ENCODE assay signal across 13 mouse cellular contexts in genomic region chr6:119001442-119001841, GRCm38 (mm10).
DNase-seq lines count a peak whose midpoint lies in the region; ATAC-seq lines count a peak whose summit lies in the region.
"Had no signal": no experiment of that assay in that cellular context is flagged by ENCODE, and none has a peak within 500 bp of the region (broad histone marks: within the 10 kb centered on the region; RNA-seq: fewer than 3 reads in every experiment).

No protein-coding gene starts in this region.

- H3K27ac ChIP-seq in lung, embryonic 16.5 days (ENCODE audit: low read length) = peak overlapping the region; percentile 61
- H3K27ac ChIP-seq in limb, embryonic 12.5 days = peak overlapping the region; percentile 50; the same call in 1 of the 2 replicates
- H3K27ac ChIP-seq: hindbrain, embryonic 10.5 days; left cerebral cortex, adult 2 months; midbrain, embryonic 10.5 days had no signal

- no peak overlapping the region for H3K4me3 ChIP-seq in lung, embryonic 16.5 days (ENCODE audit: low read length)
- H3K4me3 ChIP-seq in limb, embryonic 12.5 days (replicated peaks) = no peak overlapping the region
- H3K4me3 ChIP-seq: gastrocnemius, adult 2 months; hindbrain, embryonic 10.5 days; left cerebral cortex, adult 2 months; midbrain, embryonic 10.5 days had no signal

- DNase-seq in heart, adult 11 months = peak; percentile 61
- DNase-seq in heart, adult 9 months (ENCODE audit: low spot score in 2 of 2) = no peak
- DNase-seq in lung, postnatal 25 days (ENCODE audit: low spot score) = no peak
- DNase-seq in kidney, postnatal 10 days = no peak
- DNase-seq in adrenal gland, adult 8-10 months = no peak
- DNase-seq: adrenal gland, adult 2 months; cerebellum, adult 9-11 months; gastrocnemius, adult 2 months had no signal

- H3K9ac ChIP-seq in lung, embryonic 16.5 days (ENCODE audit: low read length) = no peak overlapping the region
- H3K9ac ChIP-seq in limb, embryonic 12.5 days (replicated peaks) = no peak overlapping the region

- peak; percentile 83 for ATAC-seq in lung, embryonic 16.5 days (ENCODE audit: low read depth)
- ATAC-seq in limb, embryonic 12.5 days (ENCODE audit: insufficient number of reproducible peaks, insufficient read depth, low FRiP score, low TSS enrichment, low read depth) = no peak

- H3K27me3 ChIP-seq in lung, embryonic 16.5 days (ENCODE audit: control insufficient read depth, insufficient read depth, low read depth, low read length) = no peaks in the 10 kb centered on the region
- no peaks in the 10 kb centered on the region for H3K27me3 ChIP-seq in limb, embryonic 12.5 days

- no peaks in the 10 kb centered on the region for H3K36me3 ChIP-seq in lung, embryonic 16.5 days (ENCODE audit: control insufficient read depth, insufficient read depth, low read length)
- H3K36me3 ChIP-seq in limb, embryonic 12.5 days = no peaks in the 10 kb centered on the region
- H3K36me3 ChIP-seq: hindbrain, embryonic 10.5 days; midbrain, embryonic 10.5 days had no signal

- H3K4me2 ChIP-seq in lung, embryonic 16.5 days (ENCODE audit: low read depth, low read length) = no peak overlapping the region
- H3K4me2 ChIP-seq in limb, embryonic 12.5 days = no peak overlapping the region

- 23% methylated on average over 2 of the region's 2 CpGs for WGBS in lung, embryonic 16.5 days
- WGBS in limb, embryonic 12.5 days = 16% methylated on average over 2 of the region's 2 CpGs

- peaks cover 24% of the 10 kb centered on the region for H3K4me1 ChIP-seq in lung, embryonic 16.5 days (replicated peaks; ENCODE audit: control insufficient read depth, insufficient read depth, low read length)
- H3K4me1 ChIP-seq in limb, embryonic 12.5 days (replicated peaks) = peaks cover 22% of the 10 kb centered on the region
- H3K4me1 ChIP-seq: hindbrain, embryonic 10.5 days had no signal

- no peaks in the 10 kb centered on the region for H3K9me3 ChIP-seq in lung, embryonic 16.5 days (ENCODE audit: control insufficient read depth, low read length)
- H3K9me3 ChIP-seq in limb, embryonic 12.5 days = no peaks in the 10 kb centered on the region
- H3K9me3 ChIP-seq: hindbrain, embryonic 10.5 days; midbrain, embryonic 10.5 days had no signal
